Mouse (Mus musculus) liver, embryonic 14.5 days (tissue): ENCODE measurements around the gene Arsg.

ENCODE experiments used
- CTCF ChIP-seq: IDR thresholded peaks from 2 replicates; pipeline ENCODE4 v1.5.1; 2016; ENCODE audit warnings: antibody characterized with exemption, low read depth, control low read depth
- EP300 ChIP-seq: IDR thresholded peaks from 2 replicates; pipeline ENCODE4 v1.6.1; 2016; ENCODE audit warnings: antibody characterized with exemption, low read depth

- TF ChIP-seq CTCF (no peak), EP300 (no peak)
Measured at GRCm38 (mm10) chr11:109476241-109476640, 3.1 kb downstream of the Arsg start.
